Mouse (Mus musculus) MEL (cell line): ENCODE measurements around the gene Gpx6. TPM values are rescaled to one million over a fixed set of nuclear protein-coding genes. Genes with fewer than 3 reads are reported as not detected.

Experiments used
- DNase-seq: peaks from one replicate; pipeline ENCODE4 v3.0.0; 2011; ENCODE audit warnings: low read depth, low spot score
- H3K27ac ChIP-seq: 2 replicates; pipeline ENCODE4 v1.5.1; 2012; ENCODE audit warnings: low read depth, mild to moderate bottlenecking, control low read depth, low read length, moderate library complexity; ENCODE audit not compliant: control insufficient read depth
- H3K27me3 ChIP-seq, 2 experiments: fragments of 150-350 bp in 1 of 2; sonication (generic) in 1 of 2; 2 replicates each; pipeline ENCODE4 v1.6.1; 2012; ENCODE audit warnings: low read length in 2 of 2, mild to moderate bottlenecking in 2 of 2, improper control_type of control experiment in 1 of 2, moderate library complexity in 1 of 2; ENCODE audit not compliant: insufficient read depth in 2 of 2, control insufficient read depth in 1 of 2
- H3K36me3 ChIP-seq, 2 experiments: 2 replicates each; pipeline ENCODE4 v1.6.1; 2012 to 2014; ENCODE audit warnings: low read length in 2 of 2, improper control_type of control experiment in 1 of 2, inconsistent platforms in 1 of 2, mild to moderate bottlenecking in 1 of 2; ENCODE audit not compliant: insufficient read depth in 2 of 2, control insufficient read depth in 1 of 2
- H3K4me1 ChIP-seq, 2 experiments: fragments of 150-350 bp in 1 of 2; sonication (generic) in 1 of 2; 2 replicates each; pipeline ENCODE4 v1.6.1; 2012; ENCODE audit warnings: low read length in 2 of 2, improper control_type of control experiment in 1 of 2, mild to moderate bottlenecking in 1 of 2; ENCODE audit not compliant: insufficient read depth in 2 of 2, control insufficient read depth in 1 of 2
- H3K4me3 ChIP-seq, 2 experiments: fragments of 150-350 bp in 1 of 2; sonication (generic) in 1 of 2; 2 replicates each; pipeline ENCODE4 v1.5.1; 2012; ENCODE audit warnings: low read depth in 2 of 2, low read length in 2 of 2, mild to moderate bottlenecking in 2 of 2, moderate library complexity in 2 of 2, control low read depth in 1 of 2, improper control_type of control experiment in 1 of 2; ENCODE audit not compliant: control insufficient read depth in 1 of 2, insufficient read depth in 1 of 2
- H3K79me2 ChIP-seq: 2 replicates; pipeline ENCODE4 v1.6.1; 2012; ENCODE audit warnings: mild to moderate bottlenecking, low read length, moderate library complexity; ENCODE audit not compliant: control insufficient read depth, poor library complexity, insufficient read depth
- H3K9ac ChIP-seq: 2 replicates; pipeline ENCODE4 v1.6.1; 2012; ENCODE audit warnings: low read depth, mild to moderate bottlenecking, control low read depth, low read length, moderate library complexity; ENCODE audit not compliant: control insufficient read depth, poor library complexity, severe bottlenecking
- H3K9me3 ChIP-seq: fragments of 150-350 bp; sonication (generic); replicated peaks from 2 replicates; pipeline ENCODE4 v1.6.1; 2012; ENCODE audit warnings: mild to moderate bottlenecking, low read length, improper control_type of control experiment, moderate library complexity; ENCODE audit not compliant: insufficient read depth
- CHD1 ChIP-seq: IDR thresholded peaks from 2 replicates; pipeline ENCODE4 v1.6.1; 2012; ENCODE audit warnings: low read depth, mild to moderate bottlenecking, inconsistent platforms, low read length, improper control_type of control experiment
- CHD2 ChIP-seq: IDR thresholded peaks from 2 replicates; pipeline ENCODE4 v1.6.1; 2011; ENCODE audit warnings: low read length, improper control_type of control experiment
- CTCF ChIP-seq, 3 experiments: IDR thresholded peaks in 2 of 3; conservative IDR thresholded peaks in 1 of 3; 2 replicates each; pipeline ENCODE4 v1.5.1; 2011 to 2012; ENCODE audit warnings: low read length in 3 of 3, low read depth in 2 of 3, mild to moderate bottlenecking in 2 of 3, improper control_type of control experiment in 1 of 3, inconsistent platforms in 1 of 3, mixed read lengths in 1 of 3, moderate library complexity in 1 of 3; ENCODE audit not compliant: control insufficient read depth in 1 of 3, insufficient read depth in 1 of 3, poor library complexity in 1 of 3, severe bottlenecking in 1 of 3
- ELF1 ChIP-seq: IDR thresholded peaks from 2 replicates; pipeline ENCODE4 v1.6.1; 2014; ENCODE audit warnings: low read depth, mild to moderate bottlenecking, inconsistent platforms, low read length, improper control_type of control experiment, moderate library complexity
- ETS1 ChIP-seq: IDR thresholded peaks from 2 replicates; pipeline ENCODE4 v1.6.1; 2012; ENCODE audit warnings: low read depth, mild to moderate bottlenecking, inconsistent platforms, low read length, improper control_type of control experiment, moderate library complexity
- GABPA ChIP-seq: IDR thresholded peaks from 2 replicates; pipeline ENCODE4 v1.6.1; 2012; ENCODE audit warnings: low read depth, mild to moderate bottlenecking, inconsistent platforms, low read length, improper control_type of control experiment, moderate library complexity
- GATA1 ChIP-seq: IDR thresholded peaks from 2 replicates; pipeline ENCODE4 v1.6.1; 2011; ENCODE audit warnings: low read depth, low read length, improper control_type of control experiment
- KAT2A ChIP-seq: conservative IDR thresholded peaks from 2 replicates; pipeline ENCODE4 v1.6.1; 2012; ENCODE audit warnings: low read depth, low read length, improper control_type of control experiment, inconsistent platforms
- MAFK ChIP-seq: IDR thresholded peaks from 2 replicates; pipeline ENCODE4 v1.6.1; 2011; ENCODE audit warnings: low read depth, mild to moderate bottlenecking, low read length, improper control_type of control experiment, borderline replicate concordance
- MAX ChIP-seq: IDR thresholded peaks from 2 replicates; pipeline ENCODE4 v1.6.1; 2011; ENCODE audit warnings: low read length, improper control_type of control experiment
- MEF2A ChIP-seq: IDR thresholded peaks from 2 replicates; pipeline ENCODE4 v1.6.1; 2014; ENCODE audit warnings: low read depth, mild to moderate bottlenecking, inconsistent platforms, low read length, improper control_type of control experiment; ENCODE audit not compliant: poor library complexity, insufficient replicate concordance, severe bottlenecking; ENCODE audit errors: extremely low read depth
- NELFE ChIP-seq: IDR thresholded peaks from 2 replicates; pipeline ENCODE4 v1.6.1; 2011; ENCODE audit warnings: low read depth, low read length, improper control_type of control experiment
- POLR2A ChIP-seq, 2 experiments: IDR thresholded peaks; 2 replicates each; pipeline ENCODE4 v1.6.1; 2011 to 2012; ENCODE audit warnings: low read length in 2 of 2, mild to moderate bottlenecking in 2 of 2, control low read depth in 1 of 2, improper control_type of control experiment in 1 of 2, low read depth in 1 of 2, moderate library complexity in 1 of 2; ENCODE audit not compliant: control insufficient read depth in 1 of 2, insufficient read depth in 1 of 2, poor library complexity in 1 of 2
- POLR2AphosphoS5 ChIP-seq: IDR thresholded peaks from 2 replicates; pipeline ENCODE4 v1.6.1; 2012; ENCODE audit warnings: low read depth, borderline replicate concordance, mild to moderate bottlenecking, inconsistent platforms, low read length, moderate library complexity, mixed read lengths
- RCOR1 ChIP-seq: IDR thresholded peaks from 2 replicates; pipeline ENCODE4 v1.6.1; 2012; ENCODE audit warnings: low read depth, mild to moderate bottlenecking, inconsistent platforms, low read length, improper control_type of control experiment
- TBP ChIP-seq: IDR thresholded peaks from 2 replicates; pipeline ENCODE4 v1.8.0; 2011; ENCODE audit warnings: low read depth, low read length, improper control_type of control experiment
- USF1 ChIP-seq: IDR thresholded peaks from 2 replicates; pipeline ENCODE4 v1.6.1; 2014; ENCODE audit warnings: low read depth, mild to moderate bottlenecking, inconsistent platforms, low read length, improper control_type of control experiment, moderate library complexity
- ZC3H11A ChIP-seq: IDR thresholded peaks from 2 replicates; pipeline ENCODE4 v1.6.1; 2012; ENCODE audit warnings: low read depth, mild to moderate bottlenecking, inconsistent platforms, low read length, improper control_type of control experiment
- ZNF384 ChIP-seq: IDR thresholded peaks from 2 replicates; pipeline ENCODE4 v1.6.1; 2012; ENCODE audit warnings: low read depth, mild to moderate bottlenecking, inconsistent platforms, low read length, improper control_type of control experiment
- polyA plus RNA-seq, 2 experiments: library from polyadenylated mRNA; stranded (reverse) in 1 of 2; unstranded in 1 of 2; fragments of >175 nt in 1 of 2; fragments of >200 nt in 1 of 2; gene quantifications; 2 replicates each; pipeline versions ENCODE4 v1.2.1 to v1.2.4; 2012; ENCODE audit warnings: low replicate concordance in 2 of 2, low read depth in 1 of 2; ENCODE audit not compliant: insufficient read length in 2 of 2, insufficient read depth in 1 of 2, missing spikeins in 1 of 2
- total RNA-seq: library from RNA; depleted of rRNA; stranded (reverse); fragments of 300-350 nt; gene quantifications from 2 replicates; pipeline ENCODE4 v1.2.3, GENCODE M21; 2012

Gene Gpx6
- total and polyA plus RNA-seq, 3 experiments, result not detected

DNA sequence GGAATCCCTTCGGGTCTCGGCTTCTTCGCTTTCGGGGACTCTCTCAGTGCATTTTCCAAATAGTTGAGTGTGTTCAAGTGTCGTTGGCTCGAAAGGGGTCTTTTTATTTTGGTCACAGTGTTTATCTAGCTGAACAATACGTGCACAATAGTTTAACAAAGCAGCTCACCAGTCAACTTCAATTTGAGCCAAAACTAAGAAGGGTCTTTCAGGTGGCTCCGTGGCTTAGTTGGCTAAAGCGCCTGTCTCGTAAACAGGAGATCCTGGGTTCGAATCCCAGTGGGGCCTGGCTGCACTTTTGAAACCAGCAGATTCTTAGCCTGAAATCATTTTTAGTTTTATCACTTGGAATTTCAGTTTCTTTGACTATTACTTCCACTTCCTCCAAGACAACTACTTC, 47.6 kb upstream of the Gpx6 start:
- Histone ChIP-seq H3K9me3 (no peaks in the 10 kb centered on the region), H3K79me2 (no peaks in the 10 kb centered on the region), H3K27me3 (no peaks in the 10 kb centered on the region), H3K4me1 (peaks cover 0 to 27% of the 10 kb centered on the region in 2 experiments; a peak in 2 of 4 replicates), H3K27ac (no peak overlapping the region), H3K4me3 (peak overlapping the region; percentile 54 to 85), H3K36me3 (peaks cover 0 to 18% of the 10 kb centered on the region in 2 experiments; a peak in 2 of 4 replicates), H3K9ac (peak overlapping the region; percentile 67)
- TF ChIP-seq KAT2A, result peak; percentile 12; the same call in 1 of the 2 replicates
- TF ChIP-seq USF1, result no peak
- no peak for TF ChIP-seq NELFE
- TF ChIP-seq MAFK, result peak; percentile 96
- TF ChIP-seq MEF2A, result no peak
- TF ChIP-seq GATA1, result 0 out of 2 replicates have a peak, but pooled peaks have one; percentile 22
- TF ChIP-seq ELF1, result peak; percentile 57; the same call in 1 of the 2 replicates
- TF ChIP-seq CHD1, result no peak
- peak; percentile 100 for TF ChIP-seq TBP
- TF ChIP-seq ETS1, result no peak
- no peak for TF ChIP-seq RCOR1
- peak; percentile 88 for DNase-seq

GRCm38 (mm10) chr13:21265736-21266135, 46.2 kb upstream of the Gpx6 start:
- H3K79me2 ChIP-seq, result no peaks in the 10 kb centered on the region
- H3K4me1 ChIP-seq, result peaks cover 0 to 27% of the 10 kb centered on the region in 2 experiments; a peak in 2 of 4 replicates
- no peak for DNase-seq
- H3K27me3 ChIP-seq, result no peaks in the 10 kb centered on the region
- H3K36me3 ChIP-seq, result peaks cover 0 to 18% of the 10 kb centered on the region in 2 experiments; a peak in 2 of 4 replicates
- no peaks in the 10 kb centered on the region for H3K9me3 ChIP-seq
- H3K27ac ChIP-seq, result no peak overlapping the region
- H3K4me3 ChIP-seq, result no peak overlapping the region
- H3K9ac ChIP-seq, result no peak overlapping the region
- no peak for TF ChIP-seq TBP
- TF ChIP-seq RCOR1, result no peak
- peak in 2 of 3 experiments; percentile 14 to 24; a peak in 3 of 6 replicates for TF ChIP-seq CTCF (IDR thresholded peaks at IDR 0.05 in 2 of 3, conservative IDR thresholded peaks at IDR 0.05 in 1 of 3; ENCODE audit: control insufficient read depth in 1 of 3, insufficient read depth in 1 of 3, low read depth in 2 of 3, low read length in 3 of 3, poor library complexity in 1 of 3, severe bottlenecking in 1 of 3)
- no peak for TF ChIP-seq ZNF384
- TF ChIP-seq CHD2, result no peak

- peak; percentile 75 for DNase-seq
- H3K27ac ChIP-seq, result no peak overlapping the region
- peaks cover 0 to 14% of the 10 kb centered on the region in 2 experiments; a peak in 2 of 4 replicates for H3K36me3 ChIP-seq
- H3K4me1 ChIP-seq, result peaks cover 0 to 15% of the 10 kb centered on the region in 2 experiments; a peak in 2 of 4 replicates
- H3K79me2 ChIP-seq, result no peaks in the 10 kb centered on the region
- no peak overlapping the region for H3K9ac ChIP-seq
- H3K4me3 ChIP-seq, result peak overlapping the region in 1 of 2 experiments; percentile 41; a peak in 2 of 4 replicates
- TF ChIP-seq POLR2A (IDR thresholded peaks at IDR 0.05; ENCODE audit: control insufficient read depth in 1 of 2, insufficient read depth in 1 of 2, low read depth in 1 of 2, low read length in 2 of 2, poor library complexity in 1 of 2) (no peak), MAX (no peak), GABPA (no peak), TBP (peak; percentile 100), POLR2AphosphoS5 (no peak), ZC3H11A (no peak)
- H3K27me3 ChIP-seq, result no peaks in the 10 kb centered on the region
- no peaks in the 10 kb centered on the region for H3K9me3 ChIP-seq
Measured at GRCm38 (mm10) chr13:21267541-21267940, 44.4 kb upstream of the Gpx6 start.
